Mouse (Mus musculus) CH12.LX (cell line): ENCODE results near the gene Ddx46. TPM values are rescaled to one million over a fixed set of nuclear protein-coding genes. Genes with fewer than 3 reads are reported as not detected.

ENCODE experiments used
- DNase-seq: peaks from one replicate; pipeline ENCODE4 v3.0.0-alpha.2; 2013; ENCODE audit errors: extremely low read depth
- H3K27ac ChIP-seq: 2 replicates; pipeline ENCODE4 v1.5.1; 2012; ENCODE audit warnings: low read depth, mild to moderate bottlenecking, control low read depth, moderate library complexity; ENCODE audit not compliant: insufficient read depth
- H3K27me3 ChIP-seq: replicated peaks from 2 replicates; pipeline ENCODE3; 2012; ENCODE audit warnings: inconsistent platforms
- H3K36me3 ChIP-seq, 2 experiments: replicated peaks in 1 of 2; 2 replicates each; pipeline versions ENCODE3 to v1.6.1; 2012; ENCODE audit warnings: inconsistent platforms in 1 of 2, low read length in 1 of 2, mild to moderate bottlenecking in 1 of 2, mixed read lengths in 1 of 2, moderate library complexity in 1 of 2; ENCODE audit not compliant: control insufficient read depth in 1 of 2, insufficient read depth in 1 of 2
- H3K4me1 ChIP-seq, 2 experiments: 2 replicates each; pipeline ENCODE4 v1.6.1; 2012; ENCODE audit warnings: inconsistent platforms in 1 of 2, moderate library complexity in 1 of 2; ENCODE audit not compliant: insufficient read depth in 2 of 2, control insufficient read depth in 1 of 2
- H3K4me2 ChIP-seq: 2 replicates; pipeline ENCODE4 v1.6.1; 2012; ENCODE audit warnings: low read depth, mild to moderate bottlenecking, control low read depth; ENCODE audit not compliant: poor library complexity, insufficient read depth, severe bottlenecking
- H3K4me3 ChIP-seq, 3 experiments: fragments of 150-350 bp in 1 of 3; sonication (generic) in 1 of 3; replicated peaks in 1 of 3; 2 replicates each; pipeline versions ENCODE3 to v1.5.1; 2011 to 2012; ENCODE audit warnings: low read depth in 2 of 3, low read length in 2 of 3, mild to moderate bottlenecking in 2 of 3, moderate library complexity in 2 of 3, control low read depth in 1 of 3, improper control_type of control experiment in 1 of 3, inconsistent platforms in 1 of 3, mixed read lengths in 1 of 3; ENCODE audit not compliant: poor library complexity in 1 of 3
- H3K79me2 ChIP-seq: replicated peaks from 2 replicates; pipeline ENCODE4 v1.6.1; 2012; ENCODE audit warnings: mild to moderate bottlenecking, moderate library complexity; ENCODE audit not compliant: control insufficient read depth, poor library complexity, insufficient read depth, severe bottlenecking; ENCODE audit errors: extremely low read depth
- H3K9ac ChIP-seq: 2 replicates; pipeline ENCODE4 v1.6.1; 2012; ENCODE audit warnings: low read depth, mild to moderate bottlenecking, control low read depth, moderate library complexity; ENCODE audit not compliant: insufficient read depth
- H3K9me3 ChIP-seq: replicated peaks from 2 replicates; pipeline ENCODE3; 2012; ENCODE audit warnings: low read length, inconsistent platforms, mixed read lengths
- BHLHE40 ChIP-seq: IDR thresholded peaks from 2 replicates; pipeline ENCODE4 v1.6.1; 2011; ENCODE audit warnings: mild to moderate bottlenecking, low read depth, low read length, improper control_type of control experiment
- CHD1 ChIP-seq: IDR thresholded peaks from 2 replicates; pipeline ENCODE4 v1.6.1; 2012; ENCODE audit warnings: low read depth, low read length, improper control_type of control experiment, inconsistent platforms
- CHD2 ChIP-seq: IDR thresholded peaks from 2 replicates; pipeline ENCODE4 v1.6.1; 2011; ENCODE audit warnings: low read length, improper control_type of control experiment
- E2F4 ChIP-seq: IDR thresholded peaks from 2 replicates; pipeline ENCODE4 v1.6.1; 2011; ENCODE audit warnings: low read depth, low read length, improper control_type of control experiment; ENCODE audit not compliant: insufficient replicate concordance
- ELF1 ChIP-seq: IDR thresholded peaks from 2 replicates; pipeline ENCODE4 v1.6.1; 2014; ENCODE audit warnings: low read depth, mild to moderate bottlenecking, inconsistent platforms, low read length, improper control_type of control experiment
- EP300 ChIP-seq: IDR thresholded peaks from 2 replicates; pipeline ENCODE4 v1.6.1; 2011; ENCODE audit warnings: low read length, improper control_type of control experiment
- ETS1 ChIP-seq: conservative IDR thresholded peaks from 2 replicates; pipeline ENCODE4 v1.6.1; 2012; ENCODE audit warnings: low read depth, mild to moderate bottlenecking, inconsistent platforms, low read length, improper control_type of control experiment, moderate library complexity
- IRF4 ChIP-seq: IDR thresholded peaks from 2 replicates; pipeline ENCODE4 v1.6.1; 2014; ENCODE audit warnings: low read depth, mild to moderate bottlenecking, inconsistent platforms, low read length, improper control_type of control experiment
- KAT2A ChIP-seq: IDR thresholded peaks from 2 replicates; pipeline ENCODE4 v1.6.1; 2012; ENCODE audit warnings: low read length, improper control_type of control experiment, inconsistent platforms; ENCODE audit not compliant: insufficient replicate concordance
- MAX ChIP-seq: IDR thresholded peaks from 2 replicates; pipeline ENCODE4 v1.6.1; 2011; ENCODE audit warnings: low read length, improper control_type of control experiment
- MEF2A ChIP-seq: IDR thresholded peaks from 2 replicates; pipeline ENCODE4 v1.6.1; 2014; ENCODE audit warnings: low read depth, mild to moderate bottlenecking, inconsistent platforms, low read length, improper control_type of control experiment, borderline replicate concordance
- NELFE ChIP-seq: IDR thresholded peaks from 2 replicates; pipeline ENCODE4 v1.6.1; 2011; ENCODE audit warnings: low read depth, low read length, improper control_type of control experiment
- NRF1 ChIP-seq: IDR thresholded peaks from 2 replicates; pipeline ENCODE4 v1.6.1; 2014; ENCODE audit warnings: low read depth, mild to moderate bottlenecking, inconsistent platforms, low read length, improper control_type of control experiment, moderate library complexity
- PAX5 ChIP-seq: IDR thresholded peaks from 2 replicates; pipeline ENCODE4 v1.6.1; 2012; ENCODE audit warnings: low read length, inconsistent platforms, mixed read lengths
- POLR2AphosphoS2 ChIP-seq: IDR thresholded peaks from 2 replicates; pipeline ENCODE4 v1.6.1; 2011; ENCODE audit warnings: low read depth, low read length, improper control_type of control experiment
- RAD21 ChIP-seq: IDR thresholded peaks from 2 replicates; pipeline ENCODE4 v1.6.1; 2011; ENCODE audit warnings: low read depth, mild to moderate bottlenecking, low read length, improper control_type of control experiment, moderate library complexity
- RCOR1 ChIP-seq: conservative IDR thresholded peaks from 2 replicates; pipeline ENCODE4 v1.6.1; 2012; ENCODE audit warnings: low read depth, mild to moderate bottlenecking, inconsistent platforms, low read length, improper control_type of control experiment
- TBP ChIP-seq: conservative IDR thresholded peaks from 2 replicates; pipeline ENCODE4 v1.6.1; 2011; ENCODE audit warnings: low read depth, low read length, improper control_type of control experiment
- TCF12 ChIP-seq: IDR thresholded peaks from 2 replicates; pipeline ENCODE4 v1.6.1; 2014; ENCODE audit warnings: low read depth, mild to moderate bottlenecking, inconsistent platforms, low read length, improper control_type of control experiment
- UBTF ChIP-seq: IDR thresholded peaks from 2 replicates; pipeline ENCODE4 v1.6.1; 2012; ENCODE audit warnings: low read depth, mild to moderate bottlenecking, inconsistent platforms, low read length, improper control_type of control experiment, moderate library complexity
- USF2 ChIP-seq: conservative IDR thresholded peaks from 2 replicates; pipeline ENCODE4 v1.6.1; 2011; ENCODE audit warnings: low read depth, low read length, improper control_type of control experiment
- ZMIZ1 ChIP-seq: IDR thresholded peaks from 2 replicates; pipeline ENCODE4 v1.6.1; 2012; ENCODE audit warnings: low read depth, mild to moderate bottlenecking, inconsistent platforms, low read length, improper control_type of control experiment
- dilution Hi-C: fragments of 300-500 bp; cut with MboI; formaldehyde crosslinking; loops from 2 replicates; pipeline ENCODE4 v1.14.3; 2020; ENCODE audit warnings: low sequenced_read_pairs; ENCODE audit not compliant: extremely low pct_unique_long_range_greater_than_20kb, extremely low pct_ligation_motif_present
- in situ Hi-C: fragments of 300-500 bp; cut with MboI; formaldehyde crosslinking; loops from 3 replicates; pipeline ENCODE4 v1.14.3; 2019; ENCODE audit warnings: low sequenced_read_pairs, low pct_ligation_motif_present, low pct_unique_long_range_greater_than_20kb, mixed read lengths
- polyA plus RNA-seq: library from polyadenylated mRNA; unstranded; fragments of >175 nt; gene quantifications from 2 replicates; pipeline ENCODE4 v1.2.1, GENCODE M21; 2012; ENCODE audit warnings: low read depth; ENCODE audit not compliant: insufficient read length
- total RNA-seq, 2 experiments: library from RNA; depleted of rRNA; stranded (reverse); fragments of 300-350 nt in 1 of 2; fragments of >200 nt in 1 of 2; gene quantifications; 2 replicates each; pipeline ENCODE4 v1.2.3; 2012 to 2014

Gene Ddx46
- total and polyA plus RNA-seq, 3 experiments, result 35.4 to 103 (median 36.1) TPM

- Histone ChIP-seq H3K4me1 (peaks cover 6 to 20% of the 10 kb centered on the region in 2 experiments; a peak in 3 of 4 replicates), H3K36me3 (peaks cover 75 to 88% of the 10 kb centered on the region in 2 experiments), H3K27me3 (no peaks in the 10 kb centered on the region), H3K9me3 (no peaks in the 10 kb centered on the region), H3K4me2 (no peak overlapping the region), H3K9ac (no peak overlapping the region), H3K4me3 (no peak overlapping the region), H3K79me2 (no peaks in the 10 kb centered on the region), H3K27ac (no peak overlapping the region)
- in situ Hi-C loops (no loop called here), dilution Hi-C loops (no loop called here)
- TF ChIP-seq UBTF (no peak), MEF2A (no peak), POLR2AphosphoS2 (no peak), BHLHE40 (no peak), CHD2 (no peak), NELFE (no peak), NRF1 (no peak), TCF12 (no peak), USF2 (no peak), CHD1 (no peak), TBP (no peak), PAX5 (no peak), ELF1 (no peak), RCOR1 (no peak), KAT2A (no peak), ZMIZ1 (no peak), RAD21 (no peak), E2F4 (no peak), ETS1 (no peak)
- no peak for DNase-seq
Measured at GRCm38 (mm10) chr13:55672711-55673110, 37.9 kb downstream of the Ddx46 start.

GRCm38 (mm10) chr13:55677364-55677763, 42.5 kb downstream of the Ddx46 start:
- H3K27me3 ChIP-seq, result no peaks in the 10 kb centered on the region
- dilution Hi-C loops, result no loop called here
- H3K4me2 ChIP-seq, result no peak overlapping the region
- H3K27ac ChIP-seq, result peak overlapping the region; percentile 28; the same call in 1 of the 2 replicates
- H3K36me3 ChIP-seq, result peaks cover 62 to 88% of the 10 kb centered on the region in 2 experiments
- H3K9me3 ChIP-seq, result no peaks in the 10 kb centered on the region
- in situ Hi-C loops, result no loop called here
- H3K9ac ChIP-seq, result no peak overlapping the region
- peak; percentile 82 for TF ChIP-seq EP300
- no peak for TF ChIP-seq MAX
- TF ChIP-seq TCF12, result peak; percentile 24; the same call in 1 of the 2 replicates
- TF ChIP-seq IRF4, result peak; percentile 78
- TF ChIP-seq, all 38 proteins: peak for 3
- Histone ChIP-seq H3K4me3 (no peak overlapping the region), H3K4me1 (peaks cover 6 to 26% of the 10 kb centered on the region in 2 experiments; a peak in 3 of 4 replicates), H3K79me2 (no peaks in the 10 kb centered on the region)
- peak; percentile 70 for DNase-seq
